Mouse (Mus musculus) adrenal gland, postnatal 14 days (tissue): ENCODE results near the gene Rbm26. TPM values are rescaled to one million over a fixed set of nuclear protein-coding genes. Genes with fewer than 3 reads are reported as not detected.

Experiments used
- DNase-seq: peaks from one replicate; pipeline ENCODE4 v3.0.0; 2021; ENCODE audit warnings: mixed read lengths
- long read RNA-seq, 2 experiments: library from polyadenylated mRNA; stranded (forward); transcript quantifications; one replicate each; pipeline ENCODE4 v2.0.0; 2021
- total RNA-seq: library from RNA; stranded (reverse); gene quantifications from 2 replicates; pipeline ENCODE4 v1.2.3, GENCODE M21; 2021

Gene Rbm26
- total RNA-seq: 43.5 and 48.2 TPM in 2 replicates
- long read RNA-seq, experiment 1, partial matches to known transcripts: 2 of 6 reads
- long read RNA-seq, experiment 1, other reads (novel, unspliced or antisense): 1 of 6 reads
- long read RNA-seq, experiment 2, partial matches to known transcripts: 2 of 10 reads
- long read RNA-seq, experiment 2, other reads (novel, unspliced or antisense): 6 of 10 reads

DNA sequence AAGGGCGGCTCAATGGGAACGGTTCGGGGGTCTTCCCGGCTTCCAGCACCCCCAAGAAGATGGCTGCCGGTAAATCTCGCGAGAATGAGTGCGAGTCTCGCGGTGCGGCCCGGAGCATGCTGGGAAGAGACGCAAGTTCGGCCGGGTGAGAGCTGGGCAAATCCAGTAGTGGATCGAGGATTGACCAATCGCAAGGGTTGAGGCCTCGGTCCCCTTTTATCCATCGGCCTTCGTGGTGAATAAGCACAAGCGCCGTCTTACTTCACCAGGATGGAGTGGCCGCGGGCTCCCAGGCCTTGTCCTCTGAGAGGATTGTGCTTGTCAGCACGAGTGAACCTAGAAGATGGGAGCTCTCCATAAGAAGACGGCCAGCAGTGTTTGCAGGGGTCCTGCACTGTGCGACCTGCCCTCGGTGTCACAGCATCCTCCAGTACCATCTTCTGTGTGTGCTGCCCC is at the start of gene Rbm26:
Gene Rbm26, minus strand, starts transcription at position 90 of the 456 bp plus-strand sequence.
- DNase-seq: peak; percentile 98

DNA sequence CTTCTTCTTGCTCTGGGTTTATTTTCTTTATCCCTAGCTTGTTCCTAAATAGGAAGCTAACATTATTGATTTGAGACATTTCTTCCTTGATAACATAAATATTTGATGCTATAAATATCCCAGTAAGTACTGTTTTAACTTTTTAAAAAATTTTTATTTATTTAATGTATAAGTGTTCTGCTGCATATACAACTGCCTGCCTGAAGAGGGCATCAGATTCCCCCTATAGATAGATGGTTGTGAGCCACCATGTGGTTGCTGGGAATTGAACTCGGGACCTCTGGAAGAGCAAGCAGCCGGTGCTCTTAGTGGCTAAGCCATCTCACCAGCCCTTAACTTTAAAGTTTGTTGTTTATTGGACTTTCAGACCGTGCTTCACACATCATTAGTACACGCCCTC is 48.7 kb upstream of the Rbm26 start:
- no peak for DNase-seq

DNA sequence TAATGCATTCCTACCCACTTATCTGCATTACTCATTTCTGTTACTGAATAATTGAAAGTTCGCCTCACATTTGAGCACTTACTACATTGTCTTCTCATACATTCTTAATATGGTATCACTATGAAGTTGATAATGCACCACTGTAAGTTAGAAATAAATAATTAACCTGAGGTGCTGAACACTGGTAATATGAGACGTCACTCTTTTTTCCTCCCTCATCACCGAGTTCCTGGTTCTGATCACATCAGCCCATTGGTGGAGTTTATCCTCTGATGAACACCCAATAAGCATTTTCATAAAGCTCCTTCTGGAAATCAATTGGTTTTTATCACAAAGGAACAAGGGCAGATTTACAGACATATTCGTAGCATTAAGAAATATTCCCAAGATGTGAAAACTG is 45.1 kb upstream of the Rbm26 start:
- no peak for DNase-seq

GRCm38 (mm10) chr14:105219525-105220376 is 42.6 kb upstream of the Rbm26 start:
- no peak for DNase-seq

- DNase-seq: peak; percentile 40
Measured at GRCm38 (mm10) chr14:105198401-105198800, 21.3 kb upstream of the Rbm26 start.

DNA sequence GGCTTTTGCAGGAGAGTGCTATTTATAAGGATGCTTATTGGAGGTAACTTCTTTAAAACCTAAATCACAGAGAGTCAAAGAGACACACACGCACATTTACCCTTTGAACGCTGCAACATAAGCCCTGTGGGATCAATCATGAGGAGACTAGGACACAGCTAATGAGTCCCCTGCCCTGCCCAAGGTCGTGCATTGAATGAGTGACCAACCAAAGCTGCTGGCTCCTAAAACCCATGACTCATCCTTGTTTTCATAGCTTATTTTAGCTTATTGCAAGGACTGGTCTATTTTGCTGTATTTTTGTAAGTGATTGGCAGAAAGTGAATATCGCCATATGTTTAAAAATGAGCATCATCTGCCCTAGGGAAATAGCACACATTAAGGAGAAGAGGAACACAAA is 17.6 kb upstream of the Rbm26 start:
- peak; percentile 56 for DNase-seq

DNA sequence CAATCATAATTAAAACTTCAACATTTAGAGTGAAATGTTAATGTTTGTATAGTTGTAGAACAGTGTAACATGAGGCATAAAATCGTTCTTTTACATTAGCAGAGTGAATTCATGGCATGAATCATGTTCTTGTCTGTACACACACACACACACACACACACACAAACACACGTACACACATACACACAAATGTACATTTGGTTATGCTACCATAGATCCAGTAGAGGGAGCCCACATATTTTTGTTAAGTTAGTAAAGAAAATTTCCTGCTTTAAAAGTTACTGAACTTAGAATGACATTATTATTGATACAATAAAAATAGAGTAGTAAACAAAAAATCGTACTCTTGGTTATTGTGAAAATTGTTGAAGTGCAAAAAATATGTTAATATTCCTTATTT is 7.7 kb upstream of the Rbm26 start:
- no peak for DNase-seq

GRCm38 (mm10) chr14:105182786-105183185 is 5.7 kb upstream of the Rbm26 start:
- no peak for DNase-seq

DNA sequence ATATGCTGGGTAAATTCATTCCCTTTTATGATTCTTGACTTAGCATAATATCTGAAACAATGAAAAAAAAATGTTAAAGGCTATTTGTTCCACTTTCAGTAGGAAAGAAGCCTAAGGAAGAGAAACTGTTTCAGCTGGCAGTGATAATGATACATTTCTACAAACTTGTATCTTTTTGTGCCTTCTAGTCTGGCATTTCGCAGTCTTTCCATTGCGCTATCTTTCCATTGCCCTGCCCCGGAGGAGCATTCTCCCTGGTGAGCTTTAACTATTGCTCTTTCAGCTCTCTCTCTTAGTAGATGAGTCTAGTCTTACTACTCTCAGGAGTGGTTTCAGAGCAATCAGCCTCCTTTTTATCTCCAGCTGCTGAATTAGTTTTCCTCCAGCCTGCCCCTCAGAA is 2.6 kb upstream of the Rbm26 start:
- DNase-seq: no peak

GRCm38 (mm10) chr14:105178996-105179395 is 1.9 kb upstream of the Rbm26 start:
- DNase-seq: no peak

DNA sequence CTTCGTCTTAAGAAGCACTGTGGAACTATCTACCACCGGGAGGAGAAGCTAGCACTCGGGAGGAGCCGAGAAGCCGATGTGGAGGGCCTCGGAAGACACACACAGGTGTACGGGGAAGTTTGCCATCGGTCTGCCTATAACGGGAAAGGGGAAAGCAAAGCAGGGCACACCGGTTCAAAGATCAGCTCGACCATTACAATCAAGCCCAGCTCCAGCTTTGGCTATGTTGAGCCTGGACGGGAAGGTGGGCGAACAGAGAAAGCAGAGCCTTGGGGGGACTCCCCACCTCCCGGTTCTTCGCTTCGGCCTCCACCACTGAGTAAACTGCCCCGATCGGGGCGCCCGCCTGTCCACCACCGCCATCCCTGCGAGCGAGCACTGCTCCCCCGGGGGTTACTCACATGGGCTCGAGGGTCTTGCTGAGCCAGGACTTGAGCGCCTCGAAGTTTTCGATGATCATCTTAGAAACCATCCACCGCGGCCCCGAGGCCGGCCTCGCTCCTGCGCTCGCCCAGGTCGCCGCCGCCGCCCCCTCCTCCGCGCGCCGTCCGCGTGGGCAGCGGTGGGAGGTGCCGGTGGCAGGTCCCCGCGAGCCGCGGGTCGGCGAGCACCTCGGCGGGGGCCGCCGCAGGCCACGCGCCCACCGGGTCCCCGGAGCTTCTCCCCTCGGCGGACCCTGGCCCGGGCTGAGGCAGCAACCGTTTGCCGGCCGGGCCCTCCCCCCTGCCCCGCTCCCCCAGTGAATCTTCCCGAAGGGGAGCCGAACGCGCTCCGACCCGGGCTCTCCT is 552 bp downstream of the Rbm26 start:
- DNase-seq: peak; percentile 59

- DNase-seq: no peak
Measured at GRCm38 (mm10) chr14:105167181-105167580, 9.9 kb downstream of the Rbm26 start.

- no peak for DNase-seq
Measured at GRCm38 (mm10) chr14:105164793-105165192, 12.3 kb downstream of the Rbm26 start.

DNA sequence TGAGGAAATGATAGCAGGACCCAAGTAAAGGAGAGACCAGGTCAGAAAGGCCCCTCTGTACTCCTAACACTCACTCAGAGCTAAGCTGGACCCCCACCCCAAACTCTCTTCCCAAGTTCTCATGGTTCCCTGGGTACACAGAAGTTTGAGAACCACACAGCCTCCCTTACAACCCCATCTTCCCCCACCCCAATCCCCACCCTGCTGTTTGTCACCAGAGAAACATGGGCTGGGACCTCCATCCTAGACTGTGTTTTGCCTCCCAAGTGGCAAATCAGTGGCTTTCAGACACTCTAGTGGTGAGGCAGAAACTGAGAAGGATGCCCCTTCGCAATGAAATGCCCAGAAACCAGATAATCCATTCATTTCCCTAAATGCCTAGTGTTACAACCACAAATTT is 15.8 kb downstream of the Rbm26 start:
- no peak for DNase-seq

DNA sequence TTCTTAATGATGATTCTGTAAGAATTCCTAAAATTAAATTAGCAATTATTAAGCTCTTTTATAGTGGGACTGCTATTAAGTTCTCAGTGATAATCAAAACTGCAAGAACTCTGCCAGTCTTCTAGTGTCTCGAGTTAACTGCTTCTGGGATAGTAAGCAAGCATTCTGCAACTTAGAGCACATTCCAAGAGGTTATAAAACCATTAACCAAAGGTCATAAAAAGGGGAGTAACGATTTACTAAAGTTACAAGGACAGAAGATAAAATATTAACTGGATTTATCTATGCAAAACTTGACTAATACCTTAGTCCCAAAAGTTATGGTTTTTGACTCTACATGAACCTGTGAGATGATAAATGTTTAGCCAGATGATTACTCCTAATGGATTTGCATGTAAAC is 18.6 kb downstream of the Rbm26 start:
- no peak for DNase-seq

DNA sequence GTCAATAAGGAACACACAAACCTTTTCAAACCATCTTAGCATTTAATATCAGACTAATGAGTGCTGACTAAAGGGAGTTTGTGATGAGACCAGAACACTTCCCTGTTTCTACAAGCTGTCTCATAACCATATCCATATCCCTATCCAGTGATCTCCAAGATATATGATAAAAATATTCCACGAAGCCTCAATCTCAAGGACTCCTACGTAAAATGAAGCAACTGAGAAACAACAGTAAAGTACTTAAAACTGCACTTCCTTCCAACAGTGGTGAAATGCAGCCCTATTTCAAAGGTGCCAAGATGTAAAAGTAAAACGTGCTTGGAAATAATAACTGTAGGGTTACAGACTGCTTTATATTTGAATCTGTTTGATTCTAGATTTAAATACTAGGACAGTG is 43.1 kb downstream of the Rbm26 start:
- no peak for DNase-seq

DNA sequence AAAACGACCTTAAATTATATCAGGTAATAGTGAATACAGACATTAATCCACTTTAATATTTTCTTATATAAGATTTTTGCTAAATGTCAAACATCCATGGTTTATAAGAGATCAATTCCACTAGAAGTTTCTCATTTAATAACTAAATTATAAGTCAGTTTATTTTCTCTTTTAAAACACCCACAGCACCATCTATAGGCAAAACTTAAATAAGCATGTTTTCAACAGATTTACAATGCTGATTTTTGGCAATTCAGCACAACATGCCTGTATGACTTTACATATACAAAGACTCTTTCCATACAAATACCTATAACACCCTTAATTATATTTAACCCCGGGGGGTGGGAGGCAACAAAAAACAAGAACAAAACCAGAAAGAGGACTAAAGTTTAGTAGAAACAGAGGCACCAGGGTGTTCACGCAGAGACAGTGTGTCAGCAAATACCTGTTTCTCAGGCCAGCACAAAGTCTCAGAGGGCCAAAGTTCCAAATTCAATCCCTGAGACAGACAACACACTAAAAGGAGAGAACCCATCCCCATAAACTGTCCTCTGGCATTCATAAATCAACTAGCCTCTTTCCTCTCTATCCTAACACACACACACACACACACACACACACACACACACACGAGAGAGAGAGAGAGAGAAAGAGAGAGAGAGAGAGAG is 49.3 kb downstream of the Rbm26 start:
- no peak for DNase-seq

DNA sequence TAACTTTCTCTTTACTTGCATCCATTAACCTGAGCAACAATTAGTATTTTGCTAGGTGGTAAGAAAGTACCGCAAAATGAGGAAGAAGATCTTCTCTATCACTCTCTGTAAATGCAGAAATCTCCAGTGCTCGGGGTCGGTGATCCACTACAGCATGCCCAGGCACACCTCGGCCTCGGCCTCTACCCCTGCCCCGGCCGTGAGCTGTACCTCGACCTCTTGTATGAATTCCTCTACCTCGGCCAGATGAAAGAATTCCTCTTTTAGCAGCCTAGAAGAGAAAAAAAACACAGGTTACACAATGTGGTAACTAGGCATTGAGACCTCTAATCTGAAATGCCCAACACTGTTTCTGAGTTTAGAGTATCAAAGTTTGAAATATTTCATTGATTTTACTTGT is 52.6 kb downstream of the Rbm26 start:
- DNase-seq: no peak

DNA sequence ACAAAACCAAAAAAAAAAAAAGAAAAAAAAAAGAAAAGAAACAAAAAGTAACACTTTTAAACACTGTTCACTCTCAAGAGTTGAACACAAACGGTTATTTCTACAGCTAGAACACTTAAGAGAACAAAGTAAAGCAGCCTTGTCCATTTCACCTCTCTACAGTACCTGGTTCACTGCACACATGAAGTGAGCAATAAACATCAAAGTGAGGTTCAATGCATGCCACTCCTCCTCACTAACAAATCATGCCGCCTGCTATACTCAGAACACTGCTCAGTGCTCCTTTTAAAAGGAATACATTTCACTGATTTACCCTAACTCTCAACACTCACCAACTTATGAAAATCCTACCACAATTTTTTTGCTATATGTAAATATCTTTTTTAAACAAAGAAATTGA is 61.7 kb downstream of the Rbm26 start:
- no peak for DNase-seq

- DNase-seq: no peak
Measured at GRCm38 (mm10) chr14:105106252-105106651, 70.9 kb downstream of the Rbm26 start.

DNA sequence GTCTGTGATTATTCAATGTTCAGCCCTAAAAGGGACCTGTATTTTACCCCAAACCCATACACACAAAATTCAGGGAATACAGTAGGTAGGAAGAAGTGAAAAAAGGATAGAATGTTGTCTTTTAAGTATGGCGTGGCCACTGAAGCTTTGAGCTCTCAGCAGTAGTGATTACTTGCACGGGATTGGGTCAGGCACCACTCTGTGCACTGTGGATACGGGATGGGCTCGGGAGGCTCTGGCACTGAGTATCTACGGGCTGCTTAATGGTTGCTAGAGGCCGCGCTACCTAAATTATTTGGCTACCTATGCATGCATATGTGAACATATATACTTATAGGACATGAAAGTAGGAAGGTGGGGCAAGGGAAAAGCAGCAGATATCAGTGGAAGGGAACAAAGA is 78.3 kb downstream of the Rbm26 start:
- DNase-seq: no peak

GRCm38 (mm10) chr14:105096221-105096620 is 80.9 kb downstream of the Rbm26 start:
- DNase-seq: peak; percentile 57
